Mouse (Mus musculus): ENCODE results near the gene Tmem44. TPM values are rescaled to one million over a fixed set of nuclear protein-coding genes. Genes with fewer than 3 reads are reported as not detected.
A peak's percentile ranks its signal among the peaks of the same experiment; 100 is the strongest.
"Not testable (repeated sequence)": the region's sequence is repeated elsewhere in the genome, so short reads cannot be mapped to it uniquely, and the experiment has no call there.

Gene Tmem44
- total RNA-seq, 2 experiments from 2014 or later, result 2.3 to 2.5 TPM

GRCm38 (mm10) chr16:30494883-30495282, 55.8 kb downstream of the Tmem44 start:
- no peak for DNase-seq

DNA sequence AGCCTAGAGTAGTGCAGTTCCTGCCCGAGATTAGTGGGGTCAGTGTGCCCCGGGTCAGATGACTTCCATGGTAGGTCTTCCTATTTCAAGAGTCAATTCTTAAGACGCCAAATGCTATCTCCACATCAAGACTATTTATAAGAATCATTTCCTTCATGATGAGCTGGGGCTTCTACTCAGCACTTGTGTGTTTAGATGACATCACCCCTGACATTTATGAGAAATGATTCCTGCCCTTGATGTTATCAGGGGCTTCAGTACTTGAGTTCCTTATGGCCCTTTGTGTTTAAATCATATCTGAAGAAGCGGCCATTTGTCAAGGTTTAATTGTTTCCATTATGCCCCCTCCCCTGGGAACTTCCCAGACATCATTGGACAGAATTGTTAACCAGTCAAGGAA, 58.9 kb downstream of the Tmem44 start:
- no peak for DNase-seq

- DNase-seq, result no peak
These were observed 59.9 kb downstream of the Tmem44 start for GRCm38 (mm10) chr16:30490791-30491190.

GRCm38 (mm10) chr16:30490316-30490715, 60.3 kb downstream of the Tmem44 start:
- no peak for DNase-seq

GRCm38 (mm10) chr16:30489662-30490061, 61.0 kb downstream of the Tmem44 start:
- DNase-seq, result no peak

DNA sequence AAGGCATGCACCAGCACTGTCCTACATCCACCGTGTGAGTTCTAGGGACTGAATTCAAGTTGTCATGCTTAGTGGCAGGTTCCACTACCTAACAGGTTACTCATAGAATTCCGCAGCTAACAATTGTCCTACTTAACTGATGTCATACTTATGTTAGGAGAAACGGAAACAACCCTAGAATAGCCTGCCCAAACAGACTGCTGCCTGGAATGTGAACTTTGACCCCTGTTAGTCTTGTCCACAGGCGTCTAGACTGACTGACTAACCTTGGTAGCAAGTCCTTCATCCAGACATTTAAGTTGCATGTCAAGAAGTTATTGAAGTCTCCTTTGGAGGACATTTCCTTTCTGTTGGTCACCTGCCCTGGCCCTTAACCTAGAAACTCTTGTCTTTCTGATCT, 64.1 kb downstream of the Tmem44 start:
- DNase-seq, result no peak

DNA sequence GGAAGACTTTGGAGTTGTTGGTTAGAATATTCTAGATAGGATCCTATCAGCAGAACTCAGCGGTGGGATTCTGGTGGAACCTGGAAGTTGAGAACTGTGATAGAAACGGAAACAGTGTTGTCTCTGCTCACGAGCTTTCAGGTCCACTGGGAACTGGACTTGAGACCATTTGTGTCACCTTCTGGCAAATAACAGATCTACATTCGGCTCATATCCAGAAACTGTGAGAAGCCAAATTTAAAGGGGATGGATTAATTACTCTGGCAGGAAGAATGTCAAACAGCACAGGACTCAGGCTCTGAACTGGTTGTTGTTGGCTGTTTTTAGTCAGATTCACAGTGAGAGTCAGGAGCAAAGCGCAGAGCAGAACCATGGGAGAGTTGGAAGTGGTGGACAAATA, 72.9 kb downstream of the Tmem44 start:
- DNase-seq, result no peak

DNA sequence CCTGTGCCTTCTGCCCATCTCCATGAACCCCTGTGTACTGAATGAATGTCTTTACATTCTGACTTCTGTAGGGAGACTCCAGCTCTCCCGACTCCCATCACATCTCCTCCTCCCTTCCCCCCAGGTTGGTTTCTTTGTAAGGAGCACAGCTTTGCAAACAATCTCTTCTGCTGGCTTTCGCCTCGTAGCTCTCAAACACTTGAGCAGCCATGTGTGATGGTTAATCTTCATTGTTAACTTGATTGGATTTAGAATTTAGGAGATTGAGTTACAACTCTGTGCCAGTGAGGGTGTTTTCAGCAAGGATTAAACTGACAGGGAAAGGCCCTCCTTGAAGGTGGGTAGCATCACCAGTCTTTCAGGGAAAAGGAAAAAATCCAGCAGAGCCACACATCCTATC, 73.6 kb downstream of the Tmem44 start:
- DNase-seq, result no peak

- no peak for DNase-seq
These were observed 74.8 kb downstream of the Tmem44 start for GRCm38 (mm10) chr16:30475633-30476461.

DNA sequence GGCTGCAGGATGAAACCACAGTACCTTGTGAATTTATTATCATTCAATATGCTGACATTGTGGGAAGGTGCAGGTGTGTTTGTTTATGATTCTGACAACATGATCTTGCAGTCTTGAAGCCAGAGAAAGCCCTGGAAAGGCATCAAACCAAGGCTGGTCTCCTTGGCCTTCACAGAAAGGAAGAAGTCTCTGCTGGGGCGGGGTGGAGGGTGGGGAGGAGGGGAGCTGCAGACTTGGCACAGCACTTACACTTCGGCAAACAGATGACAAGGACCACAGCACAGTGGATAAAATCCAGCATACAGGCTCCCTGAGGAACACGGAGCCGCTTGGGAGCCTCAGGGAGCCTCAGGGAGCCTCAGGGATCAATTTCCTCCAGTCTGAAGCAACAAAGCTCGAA, 78.2 kb downstream of the Tmem44 start:
- no peak for DNase-seq

DNA sequence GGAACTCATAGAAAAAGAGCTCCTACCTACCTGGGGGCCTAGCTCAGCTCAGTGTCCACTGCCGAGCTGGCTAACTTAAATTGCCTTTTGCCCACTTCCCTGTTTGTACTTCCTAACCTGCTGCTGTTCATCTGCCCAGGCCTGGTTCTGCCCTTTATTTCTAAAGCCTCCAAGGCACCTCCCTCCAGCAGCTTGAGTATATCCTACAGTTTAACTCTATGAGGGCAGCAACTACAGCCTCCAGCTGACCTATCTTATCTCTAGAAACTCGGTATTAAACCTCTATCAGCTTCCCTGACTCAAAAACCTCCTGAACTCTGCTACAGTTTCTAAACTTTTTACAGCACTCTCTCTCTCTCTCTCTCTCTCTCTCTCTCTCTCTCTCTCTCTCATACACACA, 78.7 kb downstream of the Tmem44 start:
- DNase-seq, result no peak

DNA sequence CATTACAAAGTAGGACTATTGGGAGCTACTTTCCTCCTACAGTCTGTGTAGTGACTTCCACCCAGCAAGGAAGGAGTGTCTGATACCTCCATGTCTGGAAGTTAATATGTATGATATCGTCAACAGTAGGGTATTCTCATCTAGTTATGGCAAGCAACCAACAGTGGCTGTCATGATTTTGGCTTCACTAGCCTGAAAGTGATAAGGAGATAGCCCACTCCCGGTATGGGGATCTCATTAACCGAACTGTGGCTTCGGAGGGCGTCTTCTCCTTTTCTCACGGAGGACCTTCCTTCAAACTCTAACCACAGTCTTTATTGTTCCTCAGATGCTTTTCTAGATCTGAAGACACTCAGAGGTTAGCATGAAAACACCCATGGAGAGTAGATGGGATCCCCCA, 81.7 kb downstream of the Tmem44 start:
- DNase-seq, result no peak

DNA sequence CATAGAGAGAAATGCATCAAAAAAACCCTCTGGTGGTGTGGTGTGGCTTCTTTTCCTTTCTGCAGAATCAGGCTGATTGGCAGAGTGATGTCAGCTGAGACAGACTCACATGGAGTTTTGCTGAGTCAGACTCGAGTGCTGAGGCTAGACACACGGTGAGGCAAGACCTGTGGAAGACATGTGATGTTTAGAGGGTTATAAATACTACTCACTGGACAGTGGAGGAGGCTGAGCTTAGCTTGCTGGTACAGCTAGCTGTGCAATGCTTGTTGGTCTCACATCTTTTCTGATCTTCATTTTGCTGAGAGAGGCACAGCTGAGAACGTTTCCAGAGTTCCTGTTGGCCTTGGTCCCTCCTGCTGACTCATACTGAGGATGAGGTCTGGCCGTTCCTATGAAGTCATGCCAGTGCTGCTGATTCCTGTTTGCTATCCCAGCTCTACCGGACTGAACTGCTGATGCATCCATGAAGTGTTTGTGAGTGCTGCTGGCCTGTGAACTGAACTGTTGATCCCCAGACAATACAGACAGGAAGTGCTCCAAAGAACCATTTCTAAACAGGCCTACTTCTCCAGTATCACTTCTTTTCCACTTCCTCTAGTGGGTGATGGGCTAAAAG, 84.9 kb downstream of the Tmem44 start:
- DNase-seq, result peak; percentile 31

DNA sequence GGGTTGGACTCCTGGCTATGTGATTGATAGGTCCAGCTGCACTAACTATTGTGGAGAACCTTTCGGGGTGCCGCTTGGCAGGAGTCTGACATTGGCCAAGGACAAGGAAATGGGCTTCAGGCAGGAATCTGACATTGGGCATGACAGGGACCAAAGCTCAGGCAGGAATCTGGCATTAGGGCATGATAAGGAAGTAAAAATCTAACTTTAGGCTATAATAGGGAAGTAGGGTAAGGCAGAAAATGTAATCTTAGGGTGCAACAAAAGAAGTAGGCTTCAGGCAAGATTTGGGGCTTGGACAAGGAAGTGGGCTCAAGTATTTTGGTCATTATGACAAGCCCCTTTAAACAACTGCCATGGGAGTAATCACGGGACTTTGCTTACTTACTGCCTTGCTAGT, 85.9 kb downstream of the Tmem44 start:
- not testable (repeated sequence) for DNase-seq

Other genes starting within 250 kb of the Tmem44 start
- gene Gp5, start 240.1 kb downstream of the Tmem44 start, total RNA-seq (2021), result under 1 TPM in 1 of 2 experiments, not detected in 1; 0.16 TPM
- gene Atp13a3, start 144.9 kb downstream of the Tmem44 start, total RNA-seq (2021), result 10 to 100 TPM; 35.5 to 45.9 TPM
- gene Lsg1, start 36.8 kb upstream of the Tmem44 start, total RNA-seq (2021), result 10 to 100 TPM; 16.3 to 17.5 TPM
- 1 to 10 TPM; 6.7 to 8.1 TPM for gene Fam43a, start 48.9 kb upstream of the Tmem44 start, total RNA-seq (2021)

All from gastrocnemius, postnatal 25 days (tissue).